Mouse (Mus musculus) heart, embryonic 10.5 days (tissue): ENCODE data around the gene Mta2. TPM values are rescaled to one million over a fixed set of nuclear protein-coding genes. Genes with fewer than 3 reads are reported as not detected.
A peak's percentile ranks its signal among the peaks of the same experiment; 100 is the strongest.

ENCODE experiments used
- DNase-seq: peaks from one replicate; pipeline ENCODE4 v3.0.0-alpha.2; 2017; ENCODE audit warnings: low spot score
- H3K27ac ChIP-seq: fragments of 300-500 bp; sonication (generic); 2 replicates; pipeline ENCODE4 v1.5.1; 2016; ENCODE audit warnings: mild to moderate bottlenecking
- H3K27me3 ChIP-seq: fragments of 300-500 bp; sonication (generic); 2 replicates; pipeline ENCODE4 v1.6.1; 2016; ENCODE audit warnings: mild to moderate bottlenecking; ENCODE audit not compliant: poor library complexity, insufficient read depth, severe bottlenecking
- H3K36me3 ChIP-seq: fragments of 300-500 bp; sonication (generic); 2 replicates; pipeline ENCODE4 v1.6.1; 2016; ENCODE audit warnings: mild to moderate bottlenecking, moderate library complexity
- H3K4me1 ChIP-seq: fragments of 300-500 bp; sonication (generic); 2 replicates; pipeline ENCODE4 v1.6.1; 2016; ENCODE audit warnings: mild to moderate bottlenecking
- H3K4me3 ChIP-seq: fragments of 300-500 bp; sonication (generic); 2 replicates; pipeline ENCODE4 v1.5.1; 2016; ENCODE audit warnings: mild to moderate bottlenecking, moderate library complexity
- H3K9me3 ChIP-seq: fragments of 300-500 bp; sonication (generic); 2 replicates; pipeline ENCODE4 v1.6.1; 2016; ENCODE audit warnings: mild to moderate bottlenecking, moderate library complexity
- WGBS: fragments of 180-500 bp; shearing (Covaris S2); methylation state at CpG from one replicate; pipeline ENCODE4 v1.1.7; 2016; 5-methylcytosine and 5-hydroxymethylcytosine counted together
- polyA plus RNA-seq: library from polyadenylated mRNA; unstranded; fragments of >200 nt; fragmentation: Nextera tagmentation; extraction: Ambion mirVana; gene quantifications from 2 replicates; pipeline ENCODE4 v1.2.1, GENCODE M21; 2016

Mta2 gene
- polyA plus RNA-seq, 1 experiment from 2014 or later: 140 TPM

GRCm38 (mm10) chr19:8919000-8919399, 22.7 kb upstream of the Mta2 start:
- no peak overlapping the region for H3K27ac ChIP-seq
- H3K4me3 ChIP-seq: no peak overlapping the region
- H3K27me3 ChIP-seq: no peaks in the 10 kb centered on the region
- peaks cover 44% of the 10 kb centered on the region for H3K36me3 ChIP-seq
- H3K9me3 ChIP-seq: no peaks in the 10 kb centered on the region
- 87% methylated on average over 3 of the region's 3 CpGs for WGBS
- peaks cover 13% of the 10 kb centered on the region for H3K4me1 ChIP-seq
- DNase-seq: no peak

- Histone ChIP-seq H3K27me3 (no peaks in the 10 kb centered on the region), H3K9me3 (no peaks in the 10 kb centered on the region), H3K4me1 (peaks cover 13% of the 10 kb centered on the region), H3K36me3 (peaks cover 37% of the 10 kb centered on the region), H3K4me3 (peak overlapping the region; percentile 86), H3K27ac (peak overlapping the region; percentile 92)
- no peak for DNase-seq
- 62% methylated on average over 6 of the region's 6 CpGs for WGBS
Observed at GRCm38 (mm10) chr19:8919684-8920072, 22.0 kb upstream of the Mta2 start.

- Histone ChIP-seq H3K36me3 (peaks cover 33% of the 10 kb centered on the region), H3K27ac (peak within 1 kb of the TSS; percentile 92), H3K4me3 (peak within 1 kb of the TSS; percentile 86), H3K9me3 (no peaks in the 10 kb centered on the region), H3K27me3 (no peaks in the 10 kb centered on the region), H3K4me1 (peaks cover 13% of the 10 kb centered on the region)
- 3% methylated on average over 50 of the region's 50 CpGs for WGBS
- DNase-seq: peak; percentile 98
Observed at GRCm38 (mm10) chr19:8920073-8920736, 21.5 kb upstream of the Mta2 start, which contains the start of gene B3gat3. TSS of gene B3gat3 (plus strand) at chr19:8920374.

- no peaks in the 10 kb centered on the region for H3K27me3 ChIP-seq
- peaks cover 33% of the 10 kb centered on the region for H3K36me3 ChIP-seq
- no peak for DNase-seq
- H3K4me3 ChIP-seq: peak overlapping the region; percentile 86
- H3K9me3 ChIP-seq: no peaks in the 10 kb centered on the region
- peak overlapping the region; percentile 92 for H3K27ac ChIP-seq
- 4% methylated on average over 6 of the region's 6 CpGs for WGBS
- peaks cover 13% of the 10 kb centered on the region for H3K4me1 ChIP-seq
Observed at GRCm38 (mm10) chr19:8920836-8921291, 20.8 kb upstream of the Mta2 start.

GRCm38 (mm10) chr19:8921741-8922140, 19.9 kb upstream of the Mta2 start:
- Histone ChIP-seq H3K27me3 (no peaks in the 10 kb centered on the region), H3K4me3 (0 out of 2 replicates have a peak overlapping the region, but pooled peaks have one; percentile 86), H3K4me1 (peaks cover 13% of the 10 kb centered on the region), H3K27ac (0 out of 2 replicates have a peak overlapping the region, but pooled peaks have one; percentile 32), H3K36me3 (peaks cover 32% of the 10 kb centered on the region), H3K9me3 (no peaks in the 10 kb centered on the region)
- DNase-seq: no peak
- WGBS: 80% methylated on average over 9 of the region's 9 CpGs

- no peak overlapping the region for H3K4me3 ChIP-seq
- no peaks in the 10 kb centered on the region for H3K27me3 ChIP-seq
- H3K9me3 ChIP-seq: no peaks in the 10 kb centered on the region
- peaks cover 19% of the 10 kb centered on the region for H3K4me1 ChIP-seq
- no peak overlapping the region for H3K27ac ChIP-seq
- no peak for DNase-seq
- 83% methylated on average over 2 of the region's 2 CpGs for WGBS
- H3K36me3 ChIP-seq: peaks cover 48% of the 10 kb centered on the region
Observed at GRCm38 (mm10) chr19:8926766-8927165, 14.9 kb upstream of the Mta2 start.

- peak overlapping the region; percentile 92; the same call in 1 of the 2 replicates for H3K27ac ChIP-seq
Observed at GRCm38 (mm10) chr19:8927891-8928525, 13.7 kb upstream of the Mta2 start.

GRCm38 (mm10) chr19:8928689-8929223, 12.9 kb upstream of the Mta2 start:
- H3K4me1 ChIP-seq: peaks cover 18% of the 10 kb centered on the region
- peak overlapping the region; percentile 92 for H3K27ac ChIP-seq
- peaks cover 46% of the 10 kb centered on the region for H3K36me3 ChIP-seq
- peak overlapping the region; percentile 82 for H3K4me3 ChIP-seq
- 16% methylated on average over 16 of the region's 16 CpGs for WGBS
- H3K9me3 ChIP-seq: no peaks in the 10 kb centered on the region
- DNase-seq: no peak
- no peaks in the 10 kb centered on the region for H3K27me3 ChIP-seq

More at GRCm38 (mm10) chr19:8927891-8928525, 13.7 kb upstream of the Mta2 start:
- H3K4me3 ChIP-seq: no peak overlapping the region
- 84% methylated on average over 12 of the region's 12 CpGs for WGBS
- H3K27me3 ChIP-seq: no peaks in the 10 kb centered on the region
- DNase-seq: no peak
- no peaks in the 10 kb centered on the region for H3K9me3 ChIP-seq
- H3K4me1 ChIP-seq: peaks cover 18% of the 10 kb centered on the region
- H3K36me3 ChIP-seq: peaks cover 44% of the 10 kb centered on the region

GRCm38 (mm10) chr19:8929224-8930088, 12.2 kb upstream of the Mta2 start, which contains the start of the genes Rom1 and Eml3:
TSS of gene Rom1 (minus strand) at chr19:8929356.
TSS of gene Eml3 (plus strand) at chr19:8929552.
- Histone ChIP-seq H3K4me1 (peaks cover 18% of the 10 kb centered on the region), H3K27ac (peak within 1 kb of the TSS; percentile 92), H3K27me3 (no peaks in the 10 kb centered on the region), H3K9me3 (no peaks in the 10 kb centered on the region), H3K4me3 (peak within 1 kb of the TSS; percentile 82), H3K36me3 (peaks cover 53% of the 10 kb centered on the region)
- WGBS: under 1% methylated on average over 73 of the region's 74 CpGs
- peak; percentile 94 for DNase-seq

GRCm38 (mm10) chr19:8930117-8930516, 11.6 kb upstream of the Mta2 start:
- no peaks in the 10 kb centered on the region for H3K9me3 ChIP-seq
- no peak for DNase-seq
- no peaks in the 10 kb centered on the region for H3K27me3 ChIP-seq
- H3K36me3 ChIP-seq: peaks cover 60% of the 10 kb centered on the region
- 11% methylated on average over 11 of the region's 11 CpGs for WGBS
- H3K27ac ChIP-seq: peak overlapping the region; percentile 92
- H3K4me1 ChIP-seq: peaks cover 18% of the 10 kb centered on the region
- peak overlapping the region; percentile 82 for H3K4me3 ChIP-seq

GRCm38 (mm10) chr19:8930771-8931170, 10.9 kb upstream of the Mta2 start:
- Histone ChIP-seq H3K9me3 (no peaks in the 10 kb centered on the region), H3K27ac (peak overlapping the region; percentile 92; the same call in 1 of the 2 replicates), H3K36me3 (peaks cover 60% of the 10 kb centered on the region), H3K4me3 (peak overlapping the region; percentile 82), H3K27me3 (no peaks in the 10 kb centered on the region), H3K4me1 (peaks cover 18% of the 10 kb centered on the region)
- 85% methylated on average over 7 of the region's 7 CpGs for WGBS
- DNase-seq: no peak

- Histone ChIP-seq H3K36me3 (peaks cover 64% of the 10 kb centered on the region), H3K4me1 (peaks cover 13% of the 10 kb centered on the region), H3K9me3 (no peaks in the 10 kb centered on the region), H3K27ac (no peak overlapping the region), H3K4me3 (no peak overlapping the region), H3K27me3 (no peaks in the 10 kb centered on the region)
- no peak for DNase-seq
- 90% methylated on average over 2 of the region's 2 CpGs for WGBS
Observed at GRCm38 (mm10) chr19:8936736-8937135, 4.9 kb upstream of the Mta2 start.
